Mouse (Mus musculus) adrenal gland, postnatal 25 days (tissue): ENCODE measurements around the gene 1700057G04Rik. TPM values are rescaled to one million over a fixed set of nuclear protein-coding genes. Genes with fewer than 3 reads are reported as not detected.
"Not testable (repeated sequence)": the region's sequence is repeated elsewhere in the genome, so short reads cannot be mapped to it uniquely, and the experiment has no call there.

Experiments used
- DNase-seq: peaks from one replicate; pipeline ENCODE4 v3.0.0; 2021; ENCODE audit warnings: mixed read lengths
- total RNA-seq: library from RNA; stranded (reverse); gene quantifications from 2 replicates; pipeline ENCODE4 v1.2.3, GENCODE M21; 2021

Gene 1700057G04Rik
- total RNA-seq, 1 experiment from 2014 or later = not detected

- no peak for DNase-seq
These were observed 4.1 kb upstream of the 1700057G04Rik start for GRCm38 (mm10) chr9:92305075-92305474.

- DNase-seq = no peak
These were observed 3.5 kb upstream of the 1700057G04Rik start for GRCm38 (mm10) chr9:92305620-92306220.

- no peak for DNase-seq
These were observed 7.6 kb downstream of the 1700057G04Rik start for GRCm38 (mm10) chr9:92316791-92317190.

GRCm38 (mm10) chr9:92325936-92326335 lies 16.8 kb downstream of the 1700057G04Rik start:
- not testable (repeated sequence) for DNase-seq

- DNase-seq = no peak
These were observed 17.6 kb downstream of the 1700057G04Rik start for GRCm38 (mm10) chr9:92326813-92327212.

GRCm38 (mm10) chr9:92331383-92331782 lies 22.2 kb downstream of the 1700057G04Rik start:
- no peak for DNase-seq

- DNase-seq = no peak
These were observed 25.7 kb downstream of the 1700057G04Rik start for GRCm38 (mm10) chr9:92334845-92335244.

GRCm38 (mm10) chr9:92335277-92335818 lies 26.2 kb downstream of the 1700057G04Rik start:
- DNase-seq = no peak

- DNase-seq = no peak
These were observed 27.9 kb downstream of the 1700057G04Rik start for GRCm38 (mm10) chr9:92337063-92337462.

GRCm38 (mm10) chr9:92337661-92338060 lies 28.5 kb downstream of the 1700057G04Rik start:
- DNase-seq = no peak

- no peak for DNase-seq
These were observed 29.8 kb downstream of the 1700057G04Rik start for GRCm38 (mm10) chr9:92338954-92339353.

GRCm38 (mm10) chr9:92351924-92352323 lies 42.7 kb downstream of the 1700057G04Rik start:
- no peak for DNase-seq

- DNase-seq = no peak
These were observed 44.1 kb downstream of the 1700057G04Rik start for GRCm38 (mm10) chr9:92353306-92353705.

GRCm38 (mm10) chr9:92360691-92361310 lies 51.6 kb downstream of the 1700057G04Rik start:
- no peak for DNase-seq

- no peak for DNase-seq
These were observed 54.3 kb downstream of the 1700057G04Rik start for GRCm38 (mm10) chr9:92363478-92363877.

- no peak for DNase-seq
These were observed 59.7 kb downstream of the 1700057G04Rik start for GRCm38 (mm10) chr9:92368920-92369319.

GRCm38 (mm10) chr9:92373896-92374295 lies 64.7 kb downstream of the 1700057G04Rik start:
- no peak for DNase-seq

- DNase-seq = no peak
These were observed 65.6 kb downstream of the 1700057G04Rik start for GRCm38 (mm10) chr9:92374705-92375199.

GRCm38 (mm10) chr9:92375378-92375777 lies 66.2 kb downstream of the 1700057G04Rik start:
- no peak for DNase-seq

GRCm38 (mm10) chr9:92377967-92378366 lies 68.8 kb downstream of the 1700057G04Rik start:
- DNase-seq = no peak

GRCm38 (mm10) chr9:92379240-92379639 lies 70.1 kb downstream of the 1700057G04Rik start:
- no peak for DNase-seq

GRCm38 (mm10) chr9:92383415-92383814 lies 74.2 kb downstream of the 1700057G04Rik start:
- no peak for DNase-seq

- no peak for DNase-seq
These were observed 75.2 kb downstream of the 1700057G04Rik start for GRCm38 (mm10) chr9:92384401-92384800.

- no peak for DNase-seq
These were observed 76.7 kb downstream of the 1700057G04Rik start for GRCm38 (mm10) chr9:92385831-92386230.
